Mouse (Mus musculus) lung, postnatal 0 days (tissue): ENCODE results near the gene Fxyd5.

Experiments used
- CTCF ChIP-seq: IDR thresholded peaks from 2 replicates; pipeline ENCODE4 v1.5.1; 2016; ENCODE audit warnings: antibody characterized with exemption, mild to moderate bottlenecking
- EP300 ChIP-seq: IDR thresholded peaks from 2 replicates; pipeline ENCODE4 v1.6.1; 2016; ENCODE audit warnings: antibody characterized with exemption, mild to moderate bottlenecking, control low read depth

DNA sequence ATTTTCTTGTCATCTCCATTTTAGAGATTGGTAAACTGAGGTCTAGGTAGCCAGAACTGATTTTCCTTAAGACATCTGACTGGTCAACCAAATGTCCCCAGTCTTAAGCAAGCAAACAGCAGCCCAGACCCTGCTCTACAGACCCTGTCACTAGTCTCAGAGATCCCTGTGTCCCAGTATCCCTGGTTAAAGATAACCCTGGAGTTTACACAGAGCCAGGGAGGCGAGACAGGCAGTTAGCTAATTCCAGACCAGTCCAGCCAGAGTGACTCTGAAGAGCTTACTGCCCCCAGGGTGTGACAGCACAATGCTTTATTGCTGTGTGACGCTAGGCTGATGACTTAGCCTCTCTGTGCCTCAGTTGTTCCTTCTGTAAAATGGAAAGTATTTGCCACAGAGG is 14.8 kb upstream of the Fxyd5 start, which contains the start of gene Fxyd1:
- TF ChIP-seq CTCF = no peak
- no peak for TF ChIP-seq EP300
